Comparison of ENCODE assay signal across 19 mouse cellular contexts in the genomic region with DNA sequence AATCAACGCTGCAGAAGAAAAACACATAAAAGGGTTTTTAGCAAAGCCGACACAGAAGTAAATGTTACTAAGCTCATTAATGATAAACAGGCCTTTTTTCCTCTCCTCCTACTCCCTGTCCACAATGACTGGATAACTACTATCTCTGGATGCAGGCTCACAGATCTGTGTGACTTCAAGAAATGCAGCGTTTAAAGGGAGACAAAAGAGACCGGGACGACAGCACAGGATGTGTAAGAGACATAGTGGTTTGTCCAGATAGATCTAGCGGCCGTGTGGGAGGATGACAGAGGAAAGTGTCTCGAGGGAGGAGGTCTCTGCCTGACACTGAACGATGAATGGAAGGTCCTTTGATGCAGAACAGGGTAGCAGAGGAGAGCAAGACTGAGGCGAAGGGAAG. TPM values are rescaled to one million over a fixed set of nuclear protein-coding genes. Genes with fewer than 3 reads are reported as not detected.
DNase-seq lines count a peak whose midpoint lies in the region; ATAC-seq and TF ChIP-seq lines count a peak whose summit lies in the region.
"Had no signal": no experiment of that assay in that cellular context is flagged by ENCODE, and none has a peak within 500 bp of the region (broad histone marks: within the 10 kb centered on the region; RNA-seq: fewer than 3 reads in every experiment).

No protein-coding gene starts in this region.

- no peaks in the 10 kb centered on the region for H3K36me3 ChIP-seq in liver, embryonic 16.5 days (ENCODE audit: control insufficient read depth, insufficient read depth)
- no peaks in the 10 kb centered on the region for H3K36me3 ChIP-seq in neural tube, embryonic 15.5 days
- no peaks in the 10 kb centered on the region for H3K36me3 ChIP-seq in hindbrain, postnatal 0 days (ENCODE audit: insufficient read depth, low read length)
- H3K36me3 ChIP-seq: heart, embryonic 10.5 days; intestine, embryonic 15.5 days; midbrain, embryonic 15.5 days; neural tube, embryonic 12.5 days had no signal

- TF ChIP-seq CTCF in hindbrain, postnatal 0 days (IDR thresholded peaks at IDR 0.05; ENCODE audit: low read depth), result no peak

- H3K4me3 ChIP-seq in liver, embryonic 16.5 days (ENCODE audit: low read depth, low read length), result no peak overlapping the region
- no peak overlapping the region for H3K4me3 ChIP-seq in neural tube, embryonic 15.5 days (replicated peaks)
- H3K4me3 ChIP-seq in hindbrain, postnatal 0 days (ENCODE audit: low read length), result no peak overlapping the region
- H3K4me3 ChIP-seq: heart, embryonic 10.5 days; intestine, embryonic 15.5 days; midbrain, embryonic 15.5 days; neural tube, embryonic 12.5 days had no signal

- no peak overlapping the region for H3K27ac ChIP-seq in liver, embryonic 16.5 days (ENCODE audit: low read length)
- no peak overlapping the region for H3K27ac ChIP-seq in neural tube, embryonic 15.5 days (replicated peaks)
- H3K27ac ChIP-seq in hindbrain, postnatal 0 days, result no peak overlapping the region
- H3K27ac ChIP-seq: heart, embryonic 10.5 days; intestine, embryonic 15.5 days; midbrain, embryonic 15.5 days; neural tube, embryonic 12.5 days had no signal

- H3K9me3 ChIP-seq in liver, embryonic 16.5 days (replicated peaks; ENCODE audit: control insufficient read depth, low read length), result no peaks in the 10 kb centered on the region
- no peaks in the 10 kb centered on the region for H3K9me3 ChIP-seq in neural tube, embryonic 15.5 days (replicated peaks)
- H3K9me3 ChIP-seq in hindbrain, postnatal 0 days (ENCODE audit: low read length), result no peaks in the 10 kb centered on the region
- H3K9me3 ChIP-seq: heart, embryonic 10.5 days; intestine, embryonic 15.5 days; midbrain, embryonic 15.5 days had no signal

- H3K4me2 ChIP-seq in liver, embryonic 16.5 days (ENCODE audit: low read depth, low read length), result no peak overlapping the region
- H3K4me2 ChIP-seq in neural tube, embryonic 15.5 days, result no peak overlapping the region
- H3K4me2 ChIP-seq in hindbrain, postnatal 0 days (ENCODE audit: low read depth, low read length), result no peak overlapping the region
- H3K4me2 ChIP-seq: intestine, embryonic 15.5 days; midbrain, embryonic 15.5 days; neural tube, embryonic 12.5 days had no signal

- no peak overlapping the region for H3K9ac ChIP-seq in liver, embryonic 16.5 days (ENCODE audit: low read depth, low read length)
- no peak overlapping the region for H3K9ac ChIP-seq in neural tube, embryonic 15.5 days (replicated peaks)
- no peak overlapping the region for H3K9ac ChIP-seq in hindbrain, postnatal 0 days (replicated peaks; ENCODE audit: low read length)
- H3K9ac ChIP-seq: forebrain, postnatal 0 days; intestine, embryonic 15.5 days; midbrain, embryonic 15.5 days; neural tube, embryonic 12.5 days had no signal

- no peaks in the 10 kb centered on the region for H3K27me3 ChIP-seq in liver, embryonic 16.5 days (ENCODE audit: control insufficient read depth, insufficient read depth, low read depth, low read length)
- H3K27me3 ChIP-seq in neural tube, embryonic 15.5 days (replicated peaks), result no peaks in the 10 kb centered on the region
- H3K27me3 ChIP-seq in hindbrain, postnatal 0 days (ENCODE audit: insufficient read depth, low read length), result no peaks in the 10 kb centered on the region
- H3K27me3 ChIP-seq: intestine, embryonic 15.5 days; midbrain, embryonic 15.5 days; neural tube, embryonic 12.5 days had no signal

- DNase-seq in MEL-GATA-1-ER (ENCODE audit: extremely low read depth, low read depth), result peak; percentile 64
- DNase-seq in adrenal gland, postnatal 4 days (ENCODE audit: low spot score in 2 of 2), result no peak
- DNase-seq in hindbrain, postnatal 0 days (ENCODE audit: low spot score), result no peak
- DNase-seq: adrenal gland, postnatal 10 days; cerebellum, adult 9-11 months; forebrain, postnatal 0 days; gastrocnemius, postnatal 14 days; kidney, postnatal 10 days; lung, adult 18-20 months; lung, postnatal 4 days; thymus, adult 2 months had no signal

- WGBS in liver, embryonic 16.5 days (ENCODE audit: insufficient replicate concordance), result 14% methylated on average over 10 of the region's 10 CpGs
- 47% methylated on average over 9 of the region's 10 CpGs for WGBS in neural tube, embryonic 15.5 days
- WGBS in hindbrain, postnatal 0 days, result 40% methylated on average over 9 of the region's 10 CpGs

- ATAC-seq in CD4-positive, CD25-positive, alpha-beta regulatory T cell, adult 4 months, result peak; percentile 74
- ATAC-seq in erythroid progenitor cell, adult 5-6 weeks (replicated peaks; ENCODE audit: low FRiP score, poor library complexity, severe bottlenecking), result peak; percentile 26; the same call in 1 of the 2 replicates
- ATAC-seq in liver, embryonic 16.5 days (ENCODE audit: low read depth), result 0 out of 2 replicates have a peak, but pooled peaks have one; percentile 19
- no peak for ATAC-seq in neural tube, embryonic 15.5 days (ENCODE audit: low FRiP score)
- ATAC-seq in hindbrain, postnatal 0 days, result no peak
- ATAC-seq: forebrain, postnatal 0 days; intestine, embryonic 15.5 days; midbrain, embryonic 15.5 days had no signal

- H3K4me1 ChIP-seq in liver, embryonic 16.5 days (ENCODE audit: control insufficient read depth, low read depth, low read length), result peaks cover 7% of the 10 kb centered on the region; the same call in 1 of the 2 replicates
- H3K4me1 ChIP-seq in neural tube, embryonic 15.5 days, result no peaks in the 10 kb centered on the region
- H3K4me1 ChIP-seq in hindbrain, postnatal 0 days (ENCODE audit: insufficient read depth, low read length), result no peaks in the 10 kb centered on the region
- H3K4me1 ChIP-seq: intestine, embryonic 15.5 days; midbrain, embryonic 15.5 days; neural tube, embryonic 12.5 days had no signal

RNA-seq across cellular contexts. Expression of a gene that starts 5.4 kb away (rescaled TPM):
- 10 to 100 TPM; 25.1 to 27.5 TPM for polyA plus RNA-seq in CD4-positive, CD25-positive, alpha-beta regulatory T cell, adult 4 months (2017; shearing (Covaris generic))
- 3.4 and 6.1 TPM in 2 replicates for total RNA-seq in erythroid progenitor cell, adult 5-6 weeks (2015; ENCODE audit: low replicate concordance)
- total RNA-seq in erythroid progenitor cell, adult 5-6 weeks (2017; ENCODE audit: low replicate concordance), result 1.8 and 11.4 TPM in 2 replicates
- 4.6 and 4.7 TPM in 2 replicates for polyA plus RNA-seq in liver, embryonic 16.5 days (2015; fragmentation: Nextera tagmentation; extraction: Ambion mirVana)
- total RNA-seq in adrenal gland, postnatal 4 days (2021), result 1 to 10 TPM; 6.5 to 6.7 TPM
- 23.7 and 28.4 TPM in 2 replicates for polyA plus RNA-seq in neural tube, embryonic 15.5 days (2015; fragmentation: Nextera tagmentation; extraction: Ambion mirVana)
- total RNA-seq in hindbrain, postnatal 0 days (2014; rRNA removed), result 41.0 and 41.3 TPM in 2 replicates
- 28.0 and 28.6 TPM in 2 replicates for polyA plus RNA-seq in hindbrain, postnatal 0 days (2015; fragmentation: Nextera tagmentation; extraction: Ambion mirVana)

Comparison
In these comparisons a context has a peak if more than half of its experiments do, and no peak if none do; other contexts are left out.
1. ATAC-seq: peak in CD4-positive, CD25-positive, alpha-beta regulatory T cell, adult 4 months (single experiment), erythroid progenitor cell, adult 5-6 weeks (single experiment) and liver, embryonic 16.5 days (single experiment); none in neural tube, embryonic 15.5 days (single experiment) and hindbrain, postnatal 0 days (single experiment).